In the genomic region with DNA sequence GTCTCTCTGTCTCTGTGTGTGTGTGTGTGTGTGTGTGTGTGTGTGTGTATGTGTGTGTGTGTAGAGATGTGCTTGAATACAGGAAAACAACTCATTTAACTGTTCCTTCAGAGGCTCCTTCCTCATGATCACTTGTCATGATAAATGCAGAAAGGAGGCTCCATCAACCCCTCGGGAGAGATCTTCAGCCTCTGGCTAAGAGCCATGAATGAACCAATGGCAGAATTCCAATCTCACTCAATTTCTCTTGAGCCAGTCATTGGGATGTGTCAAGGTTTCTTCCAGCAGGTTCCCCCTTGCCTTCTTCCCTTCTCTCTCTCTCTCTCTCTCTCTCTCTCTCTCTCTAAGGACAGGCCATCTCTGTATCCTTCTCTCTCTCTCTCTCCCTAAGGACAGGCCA, we compare ENCODE assay signal across 22 mouse cellular contexts.
"Had no signal": no experiment of that assay in that cellular context is flagged by ENCODE, and none has a peak within 500 bp of the region (broad histone marks: within the 10 kb centered on the region; RNA-seq: fewer than 3 reads in every experiment).

No protein-coding gene starts in this region.

- H3K36me3 ChIP-seq: limb, embryonic 12.5 days; limb, embryonic 15.5 days; midbrain, embryonic 10.5 days; midbrain, embryonic 13.5 days; neural tube, embryonic 12.5 days; neural tube, embryonic 15.5 days had no signal

- H3K27me3 ChIP-seq: limb, embryonic 12.5 days; limb, embryonic 15.5 days; midbrain, embryonic 13.5 days; neural tube, embryonic 12.5 days; neural tube, embryonic 15.5 days had no signal

- H3K4me2 ChIP-seq: limb, embryonic 12.5 days; limb, embryonic 15.5 days; liver, embryonic 11.5 days; midbrain, embryonic 13.5 days; neural tube, embryonic 12.5 days; neural tube, embryonic 15.5 days had no signal

- H3K4me3 ChIP-seq: layer of hippocampus, adult 2 months; left cerebral cortex, adult 2 months; limb, embryonic 12.5 days; limb, embryonic 15.5 days; megakaryocyte, embryonic 14.5 days; midbrain, embryonic 10.5 days; midbrain, embryonic 13.5 days; neural tube, embryonic 12.5 days; neural tube, embryonic 15.5 days had no signal

- ATAC-seq: liver, postnatal 0 days had no signal

- H3K9ac ChIP-seq: limb, embryonic 12.5 days; limb, embryonic 15.5 days; liver, embryonic 14.5 days; liver, postnatal 0 days; midbrain, embryonic 13.5 days; neural tube, embryonic 12.5 days; neural tube, embryonic 15.5 days had no signal

- H3K9me3 ChIP-seq: limb, embryonic 12.5 days; limb, embryonic 15.5 days; megakaryocyte, embryonic 14.5 days; midbrain, embryonic 10.5 days; midbrain, embryonic 13.5 days; neural tube, embryonic 12.5 days; neural tube, embryonic 15.5 days had no signal

- H3K4me1 ChIP-seq: limb, embryonic 15.5 days; megakaryocyte, embryonic 14.5 days; midbrain, embryonic 13.5 days; neural tube, embryonic 12.5 days had no signal

- H3K27ac ChIP-seq: kidney, postnatal 0 days; layer of hippocampus, adult 2 months; left cerebral cortex, adult 2 months; limb, embryonic 12.5 days; limb, embryonic 15.5 days; liver, embryonic 14.5 days; midbrain, embryonic 10.5 days; midbrain, embryonic 13.5 days; neural tube, embryonic 12.5 days; neural tube, embryonic 15.5 days; stomach, postnatal 0 days had no signal

- DNase-seq: kidney, postnatal 25 days; layer of hippocampus, adult 9-11 months; liver, postnatal 0 days; right cerebral cortex, adult 18-20 months; right cerebral cortex, postnatal 14 days; right cerebral cortex, postnatal 4 days; thymus, adult 2 months; thymus, postnatal 14 days; thymus, postnatal 4 days had no signal
